Mouse (Mus musculus): ENCODE measurements around the gene Zfp61. TPM values are rescaled to one million over a fixed set of nuclear protein-coding genes. Genes with fewer than 3 reads are reported as not detected.

The Zfp61 gene
- total and polyA plus RNA-seq, 3 experiments = 9.9 to 15.3 TPM; not detected in 1

DNA sequence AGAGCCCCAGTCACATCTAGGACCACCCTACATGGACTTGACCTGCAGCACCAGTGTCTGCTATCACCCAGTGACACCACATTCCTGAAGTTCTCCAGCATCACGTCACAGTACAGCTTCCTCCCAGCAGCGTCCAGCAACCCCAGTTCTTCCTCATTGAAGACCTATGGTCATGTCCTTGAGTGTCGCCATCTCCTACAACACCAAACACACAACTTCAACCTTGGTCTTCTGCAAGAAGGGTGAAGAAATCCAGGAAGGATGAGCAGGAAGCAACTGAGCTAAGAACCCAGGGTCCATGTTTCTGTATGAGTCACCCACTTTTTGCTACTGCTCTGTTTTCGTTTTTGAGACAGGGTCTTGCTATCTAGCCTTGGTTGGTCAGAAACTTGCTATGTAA, 21.6 kb upstream of the Zfp61 start:
- DNase-seq (ENCODE audit: low read depth, low spot score) = no peak
- Histone ChIP-seq H3K4me1 (ENCODE audit: control insufficient read depth in 1 of 2, insufficient read depth in 2 of 2, low read length in 2 of 2) (peaks cover 0 to 16% of the 10 kb centered on the region in 2 experiments; a peak in 3 of 4 replicates), H3K9ac (ENCODE audit: control insufficient read depth, low read depth, low read length, poor library complexity, severe bottlenecking) (no peak overlapping the region), H3K79me2 (ENCODE audit: control insufficient read depth, insufficient read depth, low read length, poor library complexity) (no peaks in the 10 kb centered on the region), H3K9me3 (replicated peaks; ENCODE audit: insufficient read depth, low read length) (no peaks in the 10 kb centered on the region), H3K27ac (ENCODE audit: control insufficient read depth, low read depth, low read length) (no peak overlapping the region), H3K27me3 (ENCODE audit: control insufficient read depth in 1 of 2, insufficient read depth in 2 of 2, low read length in 2 of 2) (no peaks in the 10 kb centered on the region; a peak in 1 of 4 replicates), H3K4me3 (ENCODE audit: control insufficient read depth in 1 of 2, insufficient read depth in 1 of 2, low read depth in 2 of 2, low read length in 2 of 2) (no peak overlapping the region), H3K36me3 (ENCODE audit: control insufficient read depth in 1 of 2, insufficient read depth in 2 of 2, low read length in 2 of 2) (peaks cover 0 to 12% of the 10 kb centered on the region in 2 experiments; a peak in 2 of 4 replicates)
- no peak for TF ChIP-seq TBP (IDR thresholded peaks at IDR 0.05; ENCODE audit: low read depth, low read length)

DNA sequence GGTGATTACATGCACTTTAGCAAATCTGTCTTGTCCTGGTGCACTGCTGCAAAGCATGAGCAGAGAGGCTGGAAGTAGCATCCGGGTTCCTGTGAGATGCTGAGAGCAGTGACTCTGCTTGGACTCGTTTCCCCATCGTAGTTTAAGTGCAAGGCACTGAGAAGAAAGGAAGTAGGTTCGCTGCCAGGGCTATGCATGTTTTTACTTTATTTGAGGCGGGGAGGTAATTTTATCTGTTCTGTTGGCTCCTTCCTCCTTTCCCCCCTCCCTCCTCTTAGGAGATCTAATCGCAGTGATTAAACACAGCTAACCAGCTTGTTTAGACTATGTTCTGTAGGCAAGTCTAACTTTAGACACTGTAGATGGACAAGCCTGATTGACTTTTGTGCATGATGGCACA, 17.9 kb upstream of the Zfp61 start:
- no peak overlapping the region for H3K9ac ChIP-seq (ENCODE audit: control insufficient read depth, low read depth, low read length, poor library complexity, severe bottlenecking)
- H3K9me3 ChIP-seq (replicated peaks; ENCODE audit: insufficient read depth, low read length) = no peaks in the 10 kb centered on the region
- no peak overlapping the region for H3K4me3 ChIP-seq (ENCODE audit: control insufficient read depth in 1 of 2, insufficient read depth in 1 of 2, low read depth in 2 of 2, low read length in 2 of 2)
- DNase-seq (ENCODE audit: low read depth, low spot score) = peak; percentile 70
- H3K79me2 ChIP-seq (ENCODE audit: control insufficient read depth, insufficient read depth, low read length, poor library complexity) = peaks cover 2% of the 10 kb centered on the region
- H3K4me1 ChIP-seq (ENCODE audit: control insufficient read depth in 1 of 2, insufficient read depth in 2 of 2, low read length in 2 of 2) = peaks cover 7 to 32% of the 10 kb centered on the region in 2 experiments; a peak in 3 of 4 replicates
- peaks cover 0 to 25% of the 10 kb centered on the region in 2 experiments; a peak in 2 of 4 replicates for H3K36me3 ChIP-seq (ENCODE audit: control insufficient read depth in 1 of 2, insufficient read depth in 2 of 2, low read length in 2 of 2)
- TF ChIP-seq POLR2A (IDR thresholded peaks at IDR 0.05; ENCODE audit: control insufficient read depth in 1 of 2, insufficient read depth in 1 of 2, low read depth in 1 of 2, low read length in 2 of 2, poor library complexity in 1 of 2) (no peak), MAZ (IDR thresholded peaks at IDR 0.05; ENCODE audit: low read depth, low read length) (peak; percentile 86), CTCF (IDR thresholded peaks at IDR 0.05 in 2 of 3, conservative IDR thresholded peaks at IDR 0.05 in 1 of 3; ENCODE audit: control insufficient read depth in 1 of 3, insufficient read depth in 1 of 3, low read depth in 2 of 3, low read length in 3 of 3, poor library complexity in 1 of 3, severe bottlenecking in 1 of 3) (no peak), ETS1 (IDR thresholded peaks at IDR 0.05; ENCODE audit: low read depth, low read length) (peak; percentile 30; the same call in 1 of the 2 replicates), EP300 (IDR thresholded peaks at IDR 0.05; ENCODE audit: low read depth in 1 of 2, low read length in 2 of 2) (peak; percentile 19 to 45; a peak in 2 of 4 replicates), SIN3A (IDR thresholded peaks at IDR 0.05; ENCODE audit: low read length) (no peak), GATA1 (IDR thresholded peaks at IDR 0.05; ENCODE audit: low read depth, low read length) (peak; percentile 69), RCOR1 (IDR thresholded peaks at IDR 0.05; ENCODE audit: low read depth, low read length) (0 out of 2 replicates have a peak, but pooled peaks have one; percentile 18), E2F4 (IDR thresholded peaks at IDR 0.05; ENCODE audit: borderline replicate concordance, low read depth, low read length) (no peak), TBP (IDR thresholded peaks at IDR 0.05; ENCODE audit: low read depth, low read length) (no peak), NELFE (IDR thresholded peaks at IDR 0.05; ENCODE audit: low read depth, low read length) (no peak), HCFC1 (IDR thresholded peaks at IDR 0.05; ENCODE audit: low read depth, low read length) (peak; percentile 38; the same call in 1 of the 2 replicates)
- no peak overlapping the region for H3K27ac ChIP-seq (ENCODE audit: control insufficient read depth, low read depth, low read length)
- no peaks in the 10 kb centered on the region; a peak in 1 of 4 replicates for H3K27me3 ChIP-seq (ENCODE audit: control insufficient read depth in 1 of 2, insufficient read depth in 2 of 2, low read length in 2 of 2)

DNA sequence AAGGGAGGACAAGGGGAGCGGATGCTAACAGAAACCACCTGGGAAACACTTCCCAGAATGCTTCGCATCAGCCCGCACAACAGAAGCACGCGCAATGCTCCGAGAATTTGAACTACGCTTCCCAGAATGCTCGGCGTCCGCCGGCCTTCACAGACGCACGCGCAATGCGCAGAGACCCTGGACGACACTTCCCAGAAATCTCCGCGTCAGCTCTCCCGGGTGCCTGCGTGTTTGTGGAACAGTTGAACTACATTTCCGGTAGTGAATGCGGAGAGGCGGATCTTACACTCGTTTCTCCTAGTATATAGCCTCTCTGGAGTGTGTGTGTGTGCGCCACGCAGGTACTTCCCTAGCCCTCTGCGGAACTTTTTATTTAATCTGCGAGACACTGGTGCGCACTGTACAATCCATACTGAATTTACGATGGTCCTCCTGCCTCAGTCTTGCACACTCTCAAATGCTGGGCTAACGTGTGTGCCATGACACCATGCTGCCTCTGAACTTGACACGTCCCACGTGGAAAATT, 15.6 kb upstream of the Zfp61 start, which contains the start of gene Zfp94:
Zfp94 (minus strand) TSS at position 100 of the 526 bp plus-strand sequence.
- Histone ChIP-seq H3K4me3 (ENCODE audit: control insufficient read depth in 1 of 2, insufficient read depth in 1 of 2, low read depth in 2 of 2, low read length in 2 of 2) (peak within 1 kb of the TSS; percentile 69 to 72), H3K36me3 (ENCODE audit: control insufficient read depth in 1 of 2, insufficient read depth in 2 of 2, low read length in 2 of 2) (peaks cover 0 to 25% of the 10 kb centered on the region in 2 experiments; a peak in 2 of 4 replicates), H3K27me3 (ENCODE audit: control insufficient read depth in 1 of 2, insufficient read depth in 2 of 2, low read length in 2 of 2) (no peaks in the 10 kb centered on the region), H3K9ac (ENCODE audit: control insufficient read depth, low read depth, low read length, poor library complexity, severe bottlenecking) (peak within 1 kb of the TSS; percentile 78), H3K9me3 (replicated peaks; ENCODE audit: insufficient read depth, low read length) (no peaks in the 10 kb centered on the region), H3K79me2 (ENCODE audit: control insufficient read depth, insufficient read depth, low read length, poor library complexity) (peaks cover 2% of the 10 kb centered on the region), H3K4me1 (ENCODE audit: control insufficient read depth in 1 of 2, insufficient read depth in 2 of 2, low read length in 2 of 2) (peaks cover 7 to 32% of the 10 kb centered on the region in 2 experiments; a peak in 3 of 4 replicates), H3K27ac (ENCODE audit: control insufficient read depth, low read depth, low read length) (peak within 1 kb of the TSS; percentile 80)
- DNase-seq (ENCODE audit: low read depth, low spot score) = peak; percentile 98
- peak in 1 of 2 experiments; percentile 96; a peak in 3 of 4 replicates for TF ChIP-seq POLR2A (IDR thresholded peaks at IDR 0.05; ENCODE audit: control insufficient read depth in 1 of 2, insufficient read depth in 1 of 2, low read depth in 1 of 2, low read length in 2 of 2, poor library complexity in 1 of 2)
- TF ChIP-seq POLR2AphosphoS2 (IDR thresholded peaks at IDR 0.05; ENCODE audit: low read length) = peak; percentile 90
- TF ChIP-seq ZMIZ1 (IDR thresholded peaks at IDR 0.05; ENCODE audit: low read depth, low read length) = peak; percentile 81; the same call in 1 of the 2 replicates
- TF ChIP-seq TBP (IDR thresholded peaks at IDR 0.05; ENCODE audit: low read depth, low read length) = peak; percentile 90
- TF ChIP-seq TAL1 (IDR thresholded peaks at IDR 0.05; ENCODE audit: low read length) = no peak
- TF ChIP-seq MXI1 (IDR thresholded peaks at IDR 0.05; ENCODE audit: low read depth, low read length) = peak; percentile 86
- TF ChIP-seq KAT2A (conservative IDR thresholded peaks at IDR 0.05; ENCODE audit: low read depth, low read length) = peak; percentile 96
- TF ChIP-seq MYC (IDR thresholded peaks at IDR 0.05; ENCODE audit: low read depth, low read length) = peak; percentile 93
- TF ChIP-seq MAX (IDR thresholded peaks at IDR 0.05; ENCODE audit: low read length) = peak; percentile 79
- TF ChIP-seq E2F4 (IDR thresholded peaks at IDR 0.05; ENCODE audit: borderline replicate concordance, low read depth, low read length) = no peak
- TF ChIP-seq HCFC1 (IDR thresholded peaks at IDR 0.05; ENCODE audit: low read depth, low read length) = peak; percentile 96
- no peak for TF ChIP-seq MAZ (IDR thresholded peaks at IDR 0.05; ENCODE audit: low read depth, low read length)
- TF ChIP-seq ELF1 (IDR thresholded peaks at IDR 0.05; ENCODE audit: low read depth, low read length) = peak; percentile 88
- TF ChIP-seq USF2 (IDR thresholded peaks at IDR 0.05; ENCODE audit: borderline replicate concordance in 1 of 2, insufficient read depth in 1 of 2, low read depth in 1 of 2, low read length in 2 of 2) = no peak
- peak; percentile 94 for TF ChIP-seq NELFE (IDR thresholded peaks at IDR 0.05; ENCODE audit: low read depth, low read length)
- TF ChIP-seq BHLHE40 (IDR thresholded peaks at IDR 0.05; ENCODE audit: borderline replicate concordance, low read depth, low read length) = 0 out of 2 replicates have a peak, but pooled peaks have one; percentile 0
- TF ChIP-seq SIN3A (IDR thresholded peaks at IDR 0.05; ENCODE audit: low read length) = peak; percentile 93
- peak; percentile 64; the same call in 1 of the 2 replicates for TF ChIP-seq TCF12 (IDR thresholded peaks at IDR 0.05; ENCODE audit: low read depth, low read length)
